Mouse (Mus musculus): ENCODE data around the gene Pate2.

DNA sequence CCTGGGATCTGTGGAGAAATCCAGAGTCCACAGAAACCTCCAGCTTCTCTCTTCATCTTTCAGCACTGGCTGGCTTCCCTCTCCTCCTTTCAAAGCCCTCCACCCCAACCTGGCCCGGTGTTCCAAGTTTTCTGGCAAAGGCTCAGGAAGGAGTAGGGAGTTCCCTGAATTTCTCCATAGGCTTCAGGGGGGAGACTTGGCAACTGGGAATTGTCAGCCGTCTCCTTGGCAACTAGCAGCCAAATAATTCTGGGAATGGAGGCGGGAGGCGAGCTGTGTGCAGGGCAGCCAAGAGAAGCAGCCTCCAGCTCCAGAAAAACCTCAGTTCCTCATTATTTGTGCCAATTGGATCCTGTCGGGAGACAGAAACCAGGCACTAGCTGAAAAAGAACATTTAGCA, 46.5 kb upstream of the Pate2 start:
- TF ChIP-seq CTCF (IDR thresholded peaks at IDR 0.05; ENCODE audit: control insufficient read depth, insufficient read depth, insufficient replicate concordance, low read depth, low read length) = no peak
- TF ChIP-seq POLR2A (IDR thresholded peaks at IDR 0.05; ENCODE audit: control insufficient read depth, low read depth, low read length) = no peak
